Mouse (Mus musculus) lung, postnatal 10 days (tissue): ENCODE measurements around the gene Olfr288.

Source experiments
- DNase-seq: peaks from one replicate; pipeline ENCODE4 v3.0.0; 2021

Gene Olfr288

DNA sequence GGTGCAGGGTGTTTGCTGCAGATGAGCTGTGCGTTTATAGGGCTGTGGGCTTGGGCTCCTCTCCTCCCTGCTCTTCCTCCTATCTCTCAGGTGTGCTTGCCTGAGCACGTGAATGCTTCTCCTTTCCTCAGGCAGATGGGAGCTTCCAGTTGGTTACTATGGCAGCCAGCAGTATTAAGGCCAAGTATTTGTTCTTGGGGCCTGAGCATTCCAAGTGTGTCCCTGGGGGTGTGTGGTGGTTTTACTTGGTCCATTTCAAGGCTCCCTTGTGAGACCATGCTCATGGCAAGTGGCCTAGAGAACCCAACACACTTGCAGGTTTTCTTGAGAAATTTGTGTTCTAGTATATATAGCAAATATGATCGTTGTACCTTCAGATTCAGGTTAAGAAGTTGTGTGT, at the start of gene Olfr288:
Olfr288 (minus strand) TSS at position 101 of the 400 bp plus-strand sequence.
- no peak for DNase-seq

- DNase-seq, result no peak
Measured at GRCm38 (mm10) chr15:98235442-98235841, 40.1 kb upstream of the Olfr288 start.

DNA sequence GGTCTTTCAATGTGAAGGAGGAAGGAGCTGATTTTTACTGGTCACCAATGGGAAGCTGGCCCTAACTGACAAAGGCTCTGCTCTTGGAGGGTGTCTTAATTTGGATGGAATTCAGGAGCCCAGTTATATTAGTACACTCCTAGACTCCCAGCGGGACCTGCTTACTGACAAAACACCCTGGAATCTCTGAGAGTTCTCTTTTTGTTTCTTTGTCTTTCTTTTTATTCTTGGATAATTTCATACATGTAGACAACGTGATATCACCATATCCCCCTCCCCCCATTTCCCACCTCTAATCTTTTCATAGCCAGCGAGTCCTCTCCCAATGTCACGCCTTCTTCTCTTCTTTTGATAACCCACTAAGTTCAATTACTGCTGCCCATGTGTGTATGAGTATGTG, 39.0 kb upstream of the Olfr288 start, which contains the start of gene Olfr286:
Olfr286 (minus strand) TSS at position 101 of the 400 bp plus-strand sequence.
- no peak for DNase-seq

DNA sequence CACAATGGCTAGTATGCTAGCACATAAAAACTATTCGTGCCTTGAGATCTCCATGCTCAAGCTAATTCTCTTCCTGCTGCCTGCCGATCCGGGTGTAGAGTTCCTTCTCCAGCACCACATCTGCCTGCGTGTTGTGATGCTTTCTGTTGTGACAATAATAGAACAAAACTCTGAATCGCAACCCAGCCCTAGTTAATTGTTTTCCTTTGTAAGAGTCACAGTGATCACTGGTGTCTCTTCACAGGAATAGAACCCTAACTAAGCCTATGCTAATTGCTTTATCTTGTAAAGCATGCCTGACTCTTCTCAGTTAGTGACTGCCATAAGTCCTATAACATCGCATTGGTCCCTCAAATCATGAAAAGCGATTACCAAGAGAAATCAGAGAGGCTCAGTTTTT, 30.8 kb upstream of the Olfr288 start:
- no peak for DNase-seq

GRCm38 (mm10) chr15:98225610-98226009, 30.3 kb upstream of the Olfr288 start:
- DNase-seq, result peak; percentile 7

GRCm38 (mm10) chr15:98222377-98222776, 27.0 kb upstream of the Olfr288 start:
- DNase-seq, result no peak

- no peak for DNase-seq
Measured at GRCm38 (mm10) chr15:98220877-98221276, 25.5 kb upstream of the Olfr288 start, which contains the start of the genes Gm44579 and Olfr287. Gene Gm44579 (minus strand): TSS chr15:98220977. Gene Olfr287 (minus strand): TSS chr15:98221056.

DNA sequence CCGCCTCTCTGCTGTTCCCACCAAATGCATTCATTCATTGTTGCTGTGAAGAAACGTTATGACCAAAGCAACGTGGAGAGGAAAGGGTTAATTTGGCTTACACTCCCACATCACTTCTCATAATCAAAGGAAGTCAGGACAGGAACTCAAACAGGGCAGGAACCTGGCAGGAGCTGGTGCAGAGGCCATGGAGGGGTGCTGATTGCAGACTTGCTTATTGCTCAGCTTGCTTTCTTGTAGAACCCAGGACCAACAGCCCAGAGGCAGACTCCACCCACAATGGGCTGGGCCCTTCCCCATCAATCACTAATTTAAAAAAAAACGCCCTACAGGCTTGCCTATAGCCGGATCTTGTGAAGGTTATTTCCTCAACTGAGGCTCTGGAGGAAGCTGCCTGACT, 18.8 kb upstream of the Olfr288 start:
- DNase-seq, result peak; percentile 18

DNA sequence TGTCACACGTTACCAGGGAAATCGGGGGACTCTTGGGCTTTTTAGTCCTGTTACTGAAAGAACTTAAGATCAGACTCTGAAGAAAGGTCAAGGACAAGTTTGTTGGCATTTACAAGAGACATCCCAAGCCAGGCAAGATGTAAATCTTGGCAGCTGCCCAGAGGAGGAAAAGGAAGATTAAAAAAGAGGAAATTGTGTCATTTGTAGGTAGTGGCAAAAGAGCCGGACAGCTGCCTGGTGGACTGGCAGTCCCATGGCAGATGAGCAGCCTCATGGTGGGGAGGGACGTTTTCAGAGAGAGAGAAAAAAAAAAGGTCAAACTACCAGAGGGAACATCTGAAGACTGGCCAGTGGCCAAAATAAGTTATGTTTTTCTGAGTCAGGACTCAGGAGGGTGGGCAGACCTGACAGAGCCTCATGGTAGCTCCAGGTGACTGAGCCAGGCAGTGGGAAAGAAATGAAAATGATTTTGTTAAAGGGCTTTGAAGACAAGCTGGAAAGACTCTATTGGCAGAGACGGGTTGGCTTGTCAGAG, 18.1 kb upstream of the Olfr288 start:
- DNase-seq, result peak; percentile 26

GRCm38 (mm10) chr15:98209676-98210075, 14.3 kb upstream of the Olfr288 start:
- no peak for DNase-seq

DNA sequence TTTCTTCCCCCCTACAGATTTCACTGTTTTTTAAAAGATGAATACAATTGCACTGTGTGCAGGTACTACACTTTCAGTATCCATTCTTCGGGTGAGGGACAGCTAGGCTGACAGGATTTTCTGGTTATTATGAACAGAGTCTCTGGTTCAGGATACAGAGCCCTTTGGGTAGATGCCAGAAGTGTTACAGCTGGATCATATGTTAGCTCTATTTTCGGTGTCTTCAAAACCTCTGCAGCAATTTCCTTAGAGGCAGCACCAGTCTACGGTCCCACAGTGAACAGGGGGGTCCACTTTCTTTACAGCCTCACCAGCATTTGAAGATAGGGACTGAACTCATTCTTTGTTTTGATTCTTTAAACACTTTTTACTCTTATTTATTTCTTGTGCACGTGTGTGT, 10.9 kb downstream of the Olfr288 start:
- no peak for DNase-seq

GRCm38 (mm10) chr15:98181856-98182570, 13.3 kb downstream of the Olfr288 start:
- peak; percentile 6 for DNase-seq

DNA sequence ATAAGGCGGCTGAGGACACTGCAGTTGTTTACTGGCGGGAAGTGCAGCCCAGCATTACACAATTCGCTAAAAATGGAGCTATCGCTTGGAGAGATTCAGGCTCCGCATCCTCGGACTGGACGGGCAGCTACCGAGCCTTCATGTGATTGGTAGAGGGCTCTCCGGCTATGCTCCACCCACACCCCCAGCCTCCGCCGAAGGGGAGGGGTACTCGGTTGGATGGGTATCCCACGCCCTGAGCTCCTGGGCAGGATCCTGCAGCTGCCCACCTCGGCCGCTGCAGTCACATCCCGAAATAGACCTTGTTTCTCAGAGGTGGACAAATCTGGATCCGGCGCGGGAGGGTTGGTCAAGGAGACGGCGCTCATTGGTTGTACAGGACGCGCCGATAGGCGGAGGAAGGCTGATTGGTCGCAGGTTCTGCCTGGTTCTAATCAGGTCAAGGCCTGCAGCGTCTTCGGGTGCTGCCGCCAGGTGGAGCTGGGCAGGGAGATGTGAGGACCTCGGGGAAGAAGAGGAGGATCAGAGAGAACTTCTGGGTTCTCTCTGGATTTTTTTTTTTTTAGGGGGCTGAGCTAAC, 14.1 kb downstream of the Olfr288 start:
- DNase-seq, result peak; percentile 96

- DNase-seq, result no peak
Measured at GRCm38 (mm10) chr15:98180567-98181131, 14.7 kb downstream of the Olfr288 start.

- no peak for DNase-seq
Measured at GRCm38 (mm10) chr15:98177320-98177719, 18.0 kb downstream of the Olfr288 start.

DNA sequence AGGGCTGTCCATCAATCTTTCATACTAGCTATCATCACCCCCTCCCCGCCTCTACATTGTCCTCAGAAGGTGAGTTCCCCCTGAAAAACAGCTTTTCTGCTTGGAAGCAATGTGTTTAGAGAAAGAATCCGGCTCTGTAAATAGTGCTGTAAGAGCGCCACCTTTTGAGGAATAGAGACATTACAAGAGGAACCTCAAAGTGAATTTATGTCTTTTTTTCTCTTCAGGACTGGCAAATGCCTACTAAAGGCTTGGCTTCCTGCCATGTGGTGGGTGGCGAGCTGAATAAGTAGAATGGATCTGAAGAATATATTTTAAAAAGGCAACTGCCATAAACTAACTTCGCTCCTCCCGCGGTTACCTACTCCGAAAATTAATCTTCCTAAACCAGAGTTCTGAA, 21.5 kb downstream of the Olfr288 start:
- peak; percentile 58 for DNase-seq

DNA sequence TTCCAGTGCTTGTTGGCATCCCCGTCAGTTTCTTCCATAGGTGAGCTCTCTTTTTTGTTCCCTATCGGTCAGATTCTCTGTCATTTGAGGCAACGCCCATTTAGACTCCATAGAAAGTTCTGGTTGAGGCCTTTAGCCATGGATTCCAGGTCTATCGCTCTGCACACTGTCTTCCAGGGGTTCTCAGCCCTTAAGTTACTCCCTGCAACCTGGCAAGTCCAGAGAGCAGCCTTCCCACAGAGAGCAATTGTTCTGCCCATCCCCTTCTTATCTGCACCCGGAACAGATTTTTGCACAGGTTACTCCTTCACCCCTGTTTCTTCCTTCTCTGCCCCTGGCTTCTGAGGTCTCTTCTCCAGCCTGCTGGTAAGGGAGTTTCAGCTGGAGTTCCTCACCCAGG, 23.2 kb downstream of the Olfr288 start:
- DNase-seq, result no peak

DNA sequence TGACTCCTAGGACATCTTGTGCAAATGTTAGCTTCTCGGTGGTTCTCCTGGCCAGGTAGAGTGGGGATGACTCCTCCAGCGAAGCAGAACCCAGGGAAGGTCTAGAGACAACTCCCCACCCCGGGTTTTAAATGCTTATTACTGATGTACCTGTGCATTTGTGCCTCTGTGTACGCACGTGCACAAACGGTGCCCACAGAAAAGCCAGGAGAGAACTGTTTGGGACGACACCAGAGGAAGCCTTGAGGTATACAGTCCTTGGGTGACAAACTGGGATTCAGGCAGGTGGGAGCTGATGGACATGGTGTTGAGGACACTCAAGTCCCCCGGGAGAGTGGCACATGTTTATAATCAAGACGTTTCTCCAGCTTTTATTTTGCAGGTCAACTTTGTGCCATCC, 24.4 kb downstream of the Olfr288 start:
- no peak for DNase-seq

GRCm38 (mm10) chr15:98170365-98170764, 25.0 kb downstream of the Olfr288 start:
- DNase-seq, result no peak

- DNase-seq, result no peak
Measured at GRCm38 (mm10) chr15:98168622-98169004, 26.7 kb downstream of the Olfr288 start.

- DNase-seq, result peak; percentile 86
Measured at GRCm38 (mm10) chr15:98167645-98168621, 27.4 kb downstream of the Olfr288 start.

- no peak for DNase-seq
Measured at GRCm38 (mm10) chr15:98166963-98167644, 28.2 kb downstream of the Olfr288 start, which contains the start of gene Ccdc184. Gene Ccdc184 (plus strand): TSS chr15:98167158.
